Mouse (Mus musculus): ENCODE data around the gene Slc2a5. TPM values are rescaled to one million over a fixed set of nuclear protein-coding genes. Genes with fewer than 3 reads are reported as not detected.

Gene Slc2a5
- polyA plus RNA-seq, 1 experiment: 0.18 TPM

Other genes with a start within 250 kb of the Slc2a5 start
- 21.0 and 21.7 TPM in 2 replicates for gene Spsb1, start 164.2 kb upstream of the Slc2a5 start, polyA plus RNA-seq (2012; rRNA removed)
- gene H6pd, start 110.3 kb upstream of the Slc2a5 start, polyA plus RNA-seq (2012; rRNA removed): 45.9 and 57.6 TPM in 2 replicates
- gene Gpr157, start 31.9 kb upstream of the Slc2a5 start, polyA plus RNA-seq (2012; rRNA removed): 1.7 and 2.0 TPM in 2 replicates
- gene Slc2a7, start 29.7 kb downstream of the Slc2a5 start, polyA plus RNA-seq (2012; rRNA removed): not detected in 2 replicates
- not detected in 2 replicates for gene Car6, start 82.0 kb downstream of the Slc2a5 start, polyA plus RNA-seq (2012; rRNA removed)
- gene Eno1, start 117.4 kb downstream of the Slc2a5 start, polyA plus RNA-seq (2012; rRNA removed): 340 and 364 TPM in 2 replicates
- 30.0 and 66.3 TPM in 2 replicates for gene Rere, start 162.4 kb downstream of the Slc2a5 start, polyA plus RNA-seq (2012; rRNA removed)

Measured in urinary bladder, adult 2 months (tissue).